Mouse (Mus musculus): ENCODE results near the gene Espn. TPM values are rescaled to one million over a fixed set of nuclear protein-coding genes. Genes with fewer than 3 reads are reported as not detected.

Espn gene
- total and polyA plus RNA-seq, 2 experiments from 2014 or later: 0.69 to 0.71 TPM

DNA sequence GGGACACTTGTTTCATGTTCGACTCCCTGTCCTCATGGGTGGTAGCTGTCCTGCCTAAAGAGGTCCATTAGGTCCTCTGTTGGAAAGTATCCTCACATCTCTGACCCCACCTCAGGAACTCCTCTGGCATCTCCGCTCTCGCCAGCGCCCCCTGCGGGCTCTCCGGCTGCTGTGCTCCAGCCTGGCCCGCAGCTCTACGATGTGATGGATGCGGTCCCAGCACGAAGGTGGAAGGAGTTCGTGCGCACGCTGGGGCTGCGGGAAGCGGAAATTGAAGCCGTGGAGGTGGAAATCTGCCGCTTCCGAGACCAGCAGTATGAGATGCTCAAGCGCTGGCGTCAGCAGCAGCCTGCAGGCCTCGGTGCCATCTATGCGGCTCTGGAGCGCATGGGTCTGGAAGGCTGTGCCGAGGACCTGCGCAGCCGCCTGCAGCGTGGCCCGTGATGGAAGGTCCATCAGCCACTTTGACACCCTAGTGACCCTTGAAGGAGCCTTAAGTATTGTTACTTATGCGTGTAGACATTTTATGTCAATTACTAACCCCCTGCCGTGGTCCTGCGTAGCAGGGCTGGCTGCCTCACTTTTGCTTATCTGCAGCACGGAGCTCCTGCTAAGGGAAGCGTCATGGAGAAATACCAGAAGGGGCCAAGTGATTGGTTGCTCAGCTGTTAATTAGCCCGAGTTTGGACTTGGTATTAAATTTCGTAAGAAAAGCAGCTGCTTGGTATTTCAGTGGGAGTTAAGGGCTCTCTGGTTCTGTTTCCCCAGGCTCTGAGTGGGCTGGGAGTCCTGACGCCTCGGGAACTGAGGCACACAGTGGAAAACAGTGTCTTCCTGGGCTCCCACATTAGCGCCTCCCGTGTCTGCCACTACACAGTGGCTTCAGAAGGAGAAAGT, 32.5 kb downstream of the Espn start:
- Histone ChIP-seq H3K4me3 (ENCODE audit: low read depth, low read length) (0 out of 2 replicates have a peak overlapping the region, but pooled peaks have one; percentile 5), H3K27me3 (ENCODE audit: insufficient read depth, low read length) (peaks cover 93% of the 10 kb centered on the region), H3K4me1 (ENCODE audit: insufficient read depth) (peaks cover 13% of the 10 kb centered on the region; the same call in 1 of the 2 replicates), H3K9ac (no peak overlapping the region), H3K4me2 (ENCODE audit: low read depth) (peak overlapping the region; percentile 31), H3K27ac (ENCODE audit: low read depth, low read length) (no peak overlapping the region), H3K9me3 (ENCODE audit: low read length) (no peaks in the 10 kb centered on the region), H3K36me3 (ENCODE audit: insufficient read depth) (0 out of 2 replicates have a peak, but pooled peaks cover under 1% of the 10 kb centered on the region)
- DNase-seq (peak; percentile 50), ATAC-seq (peak; percentile 53)
- peak; percentile 60 for TF ChIP-seq CTCF (IDR thresholded peaks at IDR 0.05; ENCODE audit: low read depth)
- WGBS: 4% methylated on average over 39 of the region's 39 CpGs

- no peak for ATAC-seq
- Histone ChIP-seq H3K4me3 (ENCODE audit: low read depth, low read length) (no peak overlapping the region), H3K36me3 (ENCODE audit: insufficient read depth) (peaks cover 17% of the 10 kb centered on the region), H3K4me1 (ENCODE audit: insufficient read depth) (peaks cover 13% of the 10 kb centered on the region; the same call in 1 of the 2 replicates), H3K4me2 (ENCODE audit: low read depth) (no peak overlapping the region), H3K9ac (no peak overlapping the region), H3K27me3 (ENCODE audit: insufficient read depth, low read length) (peaks cover 74% of the 10 kb centered on the region), H3K27ac (ENCODE audit: low read depth, low read length) (no peak overlapping the region), H3K9me3 (ENCODE audit: low read length) (no peaks in the 10 kb centered on the region)
- no peak for DNase-seq
- WGBS: 70% methylated on average over 9 of the region's 9 CpGs
- TF ChIP-seq CTCF (IDR thresholded peaks at IDR 0.05; ENCODE audit: low read depth): no peak
Observed at GRCm38 (mm10) chr4:152117538-152117937, 34.6 kb downstream of the Espn start.

GRCm38 (mm10) chr4:152115921-152116612, 36.1 kb downstream of the Espn start, which contains the start of gene Tnfrsf25:
Gene Tnfrsf25 (plus strand): TSS chr4:152115934.
- no peak within 1 kb of the TSS for H3K4me2 ChIP-seq (ENCODE audit: low read depth)
- WGBS: 7% methylated on average over 30 of the region's 30 CpGs

DNA sequence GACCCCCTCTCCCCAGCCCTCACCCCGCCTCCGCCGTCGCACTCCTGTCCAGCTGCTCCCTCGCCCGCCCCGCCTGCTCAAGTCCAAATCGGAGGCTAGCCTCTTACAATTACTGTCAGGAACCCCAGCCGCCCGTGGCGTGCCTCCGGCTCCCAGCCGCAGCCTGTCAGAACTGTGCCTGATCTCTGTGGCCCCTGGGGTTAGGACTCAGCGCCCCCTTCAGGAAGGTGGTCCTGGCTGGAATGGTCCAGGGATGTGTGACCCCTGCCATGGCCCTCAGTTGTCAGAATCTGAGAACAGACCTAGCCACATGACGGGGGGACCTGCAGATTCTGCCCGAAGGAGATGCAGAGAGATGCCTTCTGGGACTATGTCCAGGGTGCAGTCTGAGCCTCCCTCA, 38.1 kb downstream of the Espn start:
- no peak overlapping the region for H3K9ac ChIP-seq
- no peak overlapping the region for H3K4me3 ChIP-seq (ENCODE audit: low read depth, low read length)
- H3K4me1 ChIP-seq (ENCODE audit: insufficient read depth): no peaks in the 10 kb centered on the region
- no peak for DNase-seq
- no peak for ATAC-seq
- 67% methylated on average over 16 of the region's 16 CpGs for WGBS
- peaks cover 29% of the 10 kb centered on the region for H3K36me3 ChIP-seq (ENCODE audit: insufficient read depth)
- TF ChIP-seq CTCF (IDR thresholded peaks at IDR 0.05; ENCODE audit: low read depth): no peak
- H3K9me3 ChIP-seq (ENCODE audit: low read length): no peaks in the 10 kb centered on the region
- peaks cover 40% of the 10 kb centered on the region for H3K27me3 ChIP-seq (ENCODE audit: insufficient read depth, low read length)
- no peak overlapping the region for H3K4me2 ChIP-seq (ENCODE audit: low read depth)
- H3K27ac ChIP-seq (ENCODE audit: low read depth, low read length): no peak overlapping the region

More at GRCm38 (mm10) chr4:152115921-152116612, 36.1 kb downstream of the Espn start, which contains the start of gene Tnfrsf25:
- peak; percentile 19; the same call in 1 of the 2 replicates for ATAC-seq
- Histone ChIP-seq H3K9me3 (ENCODE audit: low read length) (no peaks in the 10 kb centered on the region), H3K27ac (ENCODE audit: low read depth, low read length) (no peak within 1 kb of the TSS), H3K4me1 (ENCODE audit: insufficient read depth) (peaks cover 11% of the 10 kb centered on the region; the same call in 1 of the 2 replicates), H3K27me3 (ENCODE audit: insufficient read depth, low read length) (peaks cover 60% of the 10 kb centered on the region), H3K4me3 (ENCODE audit: low read depth, low read length) (no peak within 1 kb of the TSS), H3K9ac (no peak within 1 kb of the TSS), H3K36me3 (ENCODE audit: insufficient read depth) (peaks cover 24% of the 10 kb centered on the region)
- TF ChIP-seq CTCF (IDR thresholded peaks at IDR 0.05; ENCODE audit: low read depth): no peak
- no peak for DNase-seq

GRCm38 (mm10) chr4:152112329-152112728, 39.8 kb downstream of the Espn start:
- DNase-seq (no peak), ATAC-seq (no peak)
- peaks cover 13% of the 10 kb centered on the region for H3K4me1 ChIP-seq (ENCODE audit: insufficient read depth)
- H3K9ac ChIP-seq: no peak overlapping the region
- no peak overlapping the region for H3K4me2 ChIP-seq (ENCODE audit: low read depth)
- WGBS: 84% methylated on average over 9 of the region's 9 CpGs
- H3K4me3 ChIP-seq (ENCODE audit: low read depth, low read length): no peak overlapping the region
- no peak overlapping the region for H3K27ac ChIP-seq (ENCODE audit: low read depth, low read length)
- peaks cover 29% of the 10 kb centered on the region for H3K36me3 ChIP-seq (ENCODE audit: insufficient read depth)
- no peaks in the 10 kb centered on the region for H3K9me3 ChIP-seq (ENCODE audit: low read length)
- H3K27me3 ChIP-seq (ENCODE audit: insufficient read depth, low read length): peaks cover 24% of the 10 kb centered on the region
- TF ChIP-seq CTCF (IDR thresholded peaks at IDR 0.05; ENCODE audit: low read depth): no peak

GRCm38 (mm10) chr4:152110689-152111088, 41.5 kb downstream of the Espn start:
- no peak overlapping the region for H3K4me3 ChIP-seq (ENCODE audit: low read depth, low read length)
- no peak overlapping the region for H3K9ac ChIP-seq
- H3K27ac ChIP-seq (ENCODE audit: low read depth, low read length): no peak overlapping the region
- ATAC-seq (no peak), DNase-seq (no peak)
- H3K36me3 ChIP-seq (ENCODE audit: insufficient read depth): peaks cover 29% of the 10 kb centered on the region
- H3K9me3 ChIP-seq (ENCODE audit: low read length): no peaks in the 10 kb centered on the region
- 89% methylated on average over 4 of the region's 4 CpGs for WGBS
- peaks cover 8% of the 10 kb centered on the region for H3K27me3 ChIP-seq (ENCODE audit: insufficient read depth, low read length)
- peaks cover 13% of the 10 kb centered on the region for H3K4me1 ChIP-seq (ENCODE audit: insufficient read depth)
- TF ChIP-seq CTCF (IDR thresholded peaks at IDR 0.05; ENCODE audit: low read depth): no peak
- H3K4me2 ChIP-seq (ENCODE audit: low read depth): no peak overlapping the region

All from forebrain, postnatal 0 days (tissue).